Mouse (Mus musculus) gastrocnemius, postnatal 36 days (tissue): ENCODE measurements around the gene Bpifb1. TPM values are rescaled to one million over a fixed set of nuclear protein-coding genes. Genes with fewer than 3 reads are reported as not detected.
"Not testable (repeated sequence)": the region's sequence is repeated elsewhere in the genome, so short reads cannot be mapped to it uniquely, and the experiment has no call there.

Source experiments
- DNase-seq, 2 experiments: peaks; one replicate each; pipeline ENCODE4 v3.0.0; 2022
- intact Hi-C: fragments of 180-260 bp; cut with DNase I; formaldehyde crosslinking; loops from one replicate; pipeline ENCODE4 v1.15.1; 2025
- total RNA-seq, 2 experiments: library from RNA; stranded (reverse); gene quantifications; 2 replicates each; pipeline ENCODE4 v1.2.3; 2021

Bpifb1 gene
- total RNA-seq, 2 experiments from 2014 or later = not detected

GRCm38 (mm10) chr2:154209112-154209511 lies 18.5 kb downstream of the Bpifb1 start:
- intact Hi-C loops = no loop called here
- DNase-seq = no peak

GRCm38 (mm10) chr2:154211121-154211520 lies 20.5 kb downstream of the Bpifb1 start:
- intact Hi-C loops = loop anchor here (5.0 kb wide), 1 partner anchor 76 kb away; no protein-coding TSS in a partner anchor
- DNase-seq = no peak

- intact Hi-C loops = loop anchor here (5.0 kb wide), 1 partner anchor 75 kb away; no protein-coding TSS in a partner anchor
Measured at GRCm38 (mm10) chr2:154211881-154212280, 21.3 kb downstream of the Bpifb1 start.

GRCm38 (mm10) chr2:154215191-154215590 lies 24.6 kb downstream of the Bpifb1 start:
- intact Hi-C loops = no loop called here
- DNase-seq = peak; percentile 33 to 55

More at GRCm38 (mm10) chr2:154211881-154212280, 21.3 kb downstream of the Bpifb1 start:
- no peak for DNase-seq

GRCm38 (mm10) chr2:154219950-154220349 lies 29.3 kb downstream of the Bpifb1 start:
- intact Hi-C loops = no loop called here
- no peak for DNase-seq

- no peak for DNase-seq
- intact Hi-C loops = no loop called here
Measured at GRCm38 (mm10) chr2:154223265-154223916, 32.8 kb downstream of the Bpifb1 start, which contains the start of gene Bpifb5. Bpifb5 (plus strand) TSS chr2:154223742.

- intact Hi-C loops = no loop called here
- DNase-seq = no peak
Measured at GRCm38 (mm10) chr2:154223917-154224273, 33.3 kb downstream of the Bpifb1 start.

GRCm38 (mm10) chr2:154226991-154227390 lies 36.4 kb downstream of the Bpifb1 start:
- intact Hi-C loops = no loop called here
- no peak for DNase-seq

- intact Hi-C loops = no loop called here
- DNase-seq = no peak
Measured at GRCm38 (mm10) chr2:154227830-154228229, 37.2 kb downstream of the Bpifb1 start.

GRCm38 (mm10) chr2:154233426-154233825 lies 42.8 kb downstream of the Bpifb1 start:
- no peak for DNase-seq
- intact Hi-C loops = no loop called here

GRCm38 (mm10) chr2:154240771-154241170 lies 50.2 kb downstream of the Bpifb1 start:
- no peak for DNase-seq
- intact Hi-C loops = no loop called here

GRCm38 (mm10) chr2:154242726-154243125 lies 52.1 kb downstream of the Bpifb1 start:
- DNase-seq, intact Hi-C loops: not testable (repeated sequence)

- DNase-seq = no peak
Measured at GRCm38 (mm10) chr2:154243356-154244036, 52.9 kb downstream of the Bpifb1 start.

GRCm38 (mm10) chr2:154245322-154245721 lies 54.7 kb downstream of the Bpifb1 start:
- intact Hi-C loops = no loop called here
- DNase-seq = no peak

More at GRCm38 (mm10) chr2:154243356-154244036, 52.9 kb downstream of the Bpifb1 start:
- intact Hi-C loops = no loop called here

- intact Hi-C loops = not testable (repeated sequence)
Measured at GRCm38 (mm10) chr2:154255254-154255653, 64.6 kb downstream of the Bpifb1 start.

GRCm38 (mm10) chr2:154255770-154256169 lies 65.2 kb downstream of the Bpifb1 start:
- intact Hi-C loops = no loop called here

More at GRCm38 (mm10) chr2:154255254-154255653, 64.6 kb downstream of the Bpifb1 start:
- DNase-seq = not testable (repeated sequence)

GRCm38 (mm10) chr2:154257554-154257953 lies 66.9 kb downstream of the Bpifb1 start, which contains the start of gene Bpifb9a:
Bpifb9a (plus strand) TSS chr2:154257854.
- DNase-seq, intact Hi-C loops: not testable (repeated sequence)

More at GRCm38 (mm10) chr2:154255770-154256169, 65.2 kb downstream of the Bpifb1 start:
- no peak for DNase-seq

GRCm38 (mm10) chr2:154264397-154264796 lies 73.8 kb downstream of the Bpifb1 start:
- intact Hi-C loops, DNase-seq: not testable (repeated sequence)
